Mouse (Mus musculus) liver (tissue): ENCODE results near the gene Pdzd2.
A peak's percentile ranks its signal among the peaks of the same experiment; 100 is the strongest.

Experiments
- DNase-seq: peaks from one replicate; pipeline ENCODE4 v3.0.0-alpha.2; 2020; ENCODE audit warnings: mixed read lengths

The Pdzd2 gene

DNA sequence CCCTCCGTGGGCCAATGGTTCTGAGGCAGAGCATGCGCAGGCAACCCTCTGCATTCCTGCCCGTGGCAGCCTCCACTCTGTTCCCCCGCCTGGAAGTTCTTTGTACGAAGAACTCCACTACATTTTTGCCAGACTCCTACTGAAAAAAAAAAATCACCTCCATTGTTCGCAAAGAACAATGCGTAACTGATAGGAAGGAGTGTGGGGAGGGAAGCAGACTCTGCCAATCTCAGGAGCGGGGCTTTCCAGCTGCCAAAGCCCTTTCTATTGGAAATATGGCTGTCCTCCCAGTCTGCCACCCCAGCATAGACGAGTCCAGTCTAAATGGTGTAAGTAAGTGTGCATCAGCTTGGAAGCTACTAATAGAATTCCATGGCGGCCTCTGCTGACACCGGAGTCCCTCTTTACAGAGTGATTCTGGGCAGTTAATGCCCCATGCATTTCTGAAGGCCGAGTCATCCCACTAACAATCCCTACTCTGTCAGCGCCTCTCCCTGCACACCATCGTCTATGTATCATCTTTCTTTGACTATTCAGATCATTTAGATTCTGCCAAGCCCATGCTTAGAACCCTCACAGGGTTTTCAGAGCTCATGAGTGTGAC, 221.3 kb downstream of the Pdzd2 start:
- DNase-seq: no peak

DNA sequence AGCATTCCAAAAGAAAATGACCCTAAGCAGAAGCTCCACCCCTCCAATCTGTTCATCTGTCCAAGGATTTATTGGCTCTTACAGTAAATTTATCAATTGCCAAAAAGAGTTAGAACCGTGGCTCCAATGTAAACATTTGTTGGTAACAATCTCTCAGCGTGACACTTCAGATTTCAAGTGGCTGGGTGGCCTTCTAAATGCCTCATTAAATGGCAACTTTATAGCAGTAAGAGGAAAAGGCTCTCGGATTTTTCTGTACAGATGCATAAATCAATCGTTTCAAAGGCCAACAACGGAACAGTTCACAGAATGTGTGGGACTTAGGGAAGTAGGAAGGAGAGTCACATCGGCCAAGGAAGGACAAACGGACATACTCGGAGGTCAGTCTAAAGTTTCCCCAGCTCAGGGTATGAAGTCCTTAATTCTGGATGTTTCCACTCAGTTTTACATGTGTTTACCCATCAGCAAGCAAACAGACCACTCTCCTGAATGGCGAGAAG, 222.4 kb downstream of the Pdzd2 start:
- DNase-seq: no peak

DNA sequence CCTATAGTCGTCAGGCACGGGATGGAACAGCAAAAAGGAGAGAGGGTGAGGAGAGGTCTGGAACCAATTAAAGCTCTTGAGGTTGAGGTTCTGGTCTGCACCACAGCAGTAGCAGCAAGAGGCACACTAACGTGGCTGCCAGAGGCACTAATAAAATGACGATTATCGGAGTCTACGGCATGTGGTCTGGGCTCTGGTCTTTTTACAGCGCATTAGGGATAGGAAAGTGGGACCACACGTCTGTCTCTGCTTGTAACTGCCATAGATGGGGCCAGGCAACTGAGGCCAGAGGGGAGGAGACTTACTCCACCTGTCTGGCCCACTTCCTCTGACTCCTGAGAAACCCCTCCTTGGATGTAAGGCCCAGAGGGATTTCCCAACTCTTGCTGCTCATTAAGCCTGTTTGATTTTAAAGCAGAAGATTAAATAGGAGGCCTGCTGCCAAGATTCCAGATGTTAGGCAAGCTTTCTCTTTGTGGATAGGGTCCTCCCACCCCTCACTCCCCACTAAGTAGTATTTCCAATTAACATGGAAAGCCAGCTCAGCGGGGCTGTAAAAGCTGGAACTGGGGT, 224.4 kb downstream of the Pdzd2 start:
- no peak for DNase-seq

DNA sequence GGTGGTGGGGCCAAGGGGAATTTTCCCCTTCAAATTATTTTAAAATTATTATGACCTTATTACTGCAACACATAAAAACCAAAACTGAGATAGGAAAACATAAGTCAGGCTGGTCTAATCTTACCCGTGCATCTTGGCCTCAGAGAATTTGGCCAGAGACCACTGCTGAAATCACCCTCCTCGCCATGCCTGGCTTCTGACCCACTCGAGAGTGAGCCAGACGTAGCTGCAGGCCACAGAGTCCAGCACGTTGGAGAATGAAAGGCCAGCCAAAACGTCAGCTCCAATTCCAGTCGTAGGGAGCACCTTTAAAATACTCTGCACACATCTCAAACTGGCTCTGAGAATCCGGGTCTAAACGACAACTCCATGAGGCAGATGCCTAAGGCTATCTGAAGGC, 226.2 kb downstream of the Pdzd2 start:
- DNase-seq: no peak

DNA sequence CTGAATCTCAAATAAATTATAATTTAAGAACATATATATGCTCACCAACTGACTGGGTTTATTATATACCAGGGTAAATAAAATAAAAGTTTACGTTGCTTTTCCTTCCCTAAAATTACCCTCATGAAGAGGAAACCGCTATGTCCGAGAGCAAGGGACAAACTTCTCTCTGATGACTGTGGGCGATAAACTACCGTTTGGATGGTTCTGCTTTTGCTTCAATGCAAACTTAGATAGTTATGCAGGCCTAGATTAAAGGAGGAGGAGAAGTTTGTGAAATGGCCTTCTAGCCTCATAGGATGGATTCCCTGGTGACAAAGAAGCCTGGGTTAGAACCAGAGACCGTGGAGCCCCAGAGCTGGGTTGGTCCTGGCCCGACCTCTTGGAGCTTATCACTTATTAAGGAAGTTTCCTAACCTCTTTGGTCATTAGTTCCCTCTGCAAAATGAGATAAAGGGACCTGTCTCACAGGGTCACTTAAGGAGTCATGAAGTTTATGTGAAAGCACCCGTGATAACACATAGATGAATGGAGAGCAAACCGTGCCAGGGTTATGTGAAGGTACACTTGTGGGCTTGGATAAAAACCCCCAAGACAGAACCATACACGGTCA, 230.9 kb downstream of the Pdzd2 start:
- no peak for DNase-seq

DNA sequence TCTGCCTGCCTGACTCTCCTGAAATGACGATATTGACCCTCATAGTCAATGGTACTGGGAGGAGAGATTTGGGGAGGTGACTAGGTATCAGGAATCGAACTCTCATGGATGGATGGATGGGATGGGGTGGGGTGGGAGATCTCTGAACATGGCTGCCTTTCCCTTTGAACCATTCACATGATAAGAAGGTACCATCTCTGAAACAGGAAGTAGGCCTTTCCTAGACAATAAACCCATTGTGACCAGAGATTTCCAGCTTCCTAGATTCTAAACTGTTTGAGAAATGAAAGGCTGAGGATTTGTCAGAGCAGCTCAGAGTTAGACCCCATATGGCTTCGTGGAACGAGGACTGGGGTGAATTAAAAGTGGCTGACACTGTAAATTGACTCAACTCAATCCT, 232.2 kb downstream of the Pdzd2 start:
- DNase-seq: no peak

DNA sequence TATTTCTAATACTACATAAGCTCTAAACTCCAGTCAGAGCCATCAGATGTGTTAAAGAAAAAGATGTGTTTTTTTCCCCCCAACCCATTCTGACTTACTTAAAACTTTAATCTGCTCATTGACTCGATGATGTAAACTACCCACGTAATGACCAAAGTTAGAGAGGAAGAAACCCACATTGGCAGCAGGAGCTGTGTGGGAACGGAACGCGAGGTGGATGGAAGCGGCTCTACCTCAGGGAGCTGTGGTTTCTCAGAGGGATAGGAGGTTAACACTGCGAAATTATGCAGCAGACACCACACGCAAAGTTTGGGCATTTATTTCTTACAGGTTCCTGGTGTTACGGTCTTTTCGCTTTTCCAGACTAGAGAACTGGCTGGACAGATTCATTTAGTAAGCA, 233.2 kb downstream of the Pdzd2 start:
- no peak for DNase-seq

DNA sequence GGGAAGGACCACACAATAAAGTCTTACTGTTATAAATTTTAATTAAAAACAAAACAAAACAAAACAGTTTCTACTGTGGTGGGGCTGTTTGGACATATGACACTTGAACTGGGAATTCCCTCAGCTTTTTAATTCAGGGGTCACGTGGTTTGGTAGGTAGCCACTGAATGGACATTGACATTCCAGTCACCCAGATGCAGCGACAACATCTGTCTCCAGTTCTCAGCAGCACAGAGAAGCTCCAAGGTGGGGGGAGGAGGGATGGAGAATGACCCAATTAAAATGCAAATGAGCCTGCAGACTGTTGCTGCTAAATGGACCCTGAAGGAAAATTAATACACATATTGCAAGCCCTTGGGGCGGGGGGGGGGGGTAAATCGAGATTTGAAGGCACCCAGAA, 233.6 kb downstream of the Pdzd2 start:
- no peak for DNase-seq

DNA sequence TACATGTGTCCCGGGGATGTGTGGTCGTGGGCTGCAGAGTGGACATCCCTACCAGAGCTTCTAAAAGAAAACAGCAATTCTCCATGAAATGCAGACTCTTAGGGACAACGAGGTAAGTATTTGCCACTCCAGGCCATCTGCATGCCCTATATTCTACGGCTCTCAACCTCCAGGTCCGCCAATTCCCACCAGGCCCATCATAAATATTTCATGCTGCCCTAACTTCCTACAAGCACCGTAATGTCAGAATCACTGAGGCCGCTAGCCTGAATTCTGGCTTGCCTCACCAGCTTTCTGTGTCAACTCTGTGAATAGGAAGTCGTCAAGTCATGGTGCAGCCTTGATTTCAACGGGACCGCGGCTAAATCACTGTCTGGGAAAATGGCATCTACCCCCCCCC, 234.2 kb downstream of the Pdzd2 start:
- no peak for DNase-seq

DNA sequence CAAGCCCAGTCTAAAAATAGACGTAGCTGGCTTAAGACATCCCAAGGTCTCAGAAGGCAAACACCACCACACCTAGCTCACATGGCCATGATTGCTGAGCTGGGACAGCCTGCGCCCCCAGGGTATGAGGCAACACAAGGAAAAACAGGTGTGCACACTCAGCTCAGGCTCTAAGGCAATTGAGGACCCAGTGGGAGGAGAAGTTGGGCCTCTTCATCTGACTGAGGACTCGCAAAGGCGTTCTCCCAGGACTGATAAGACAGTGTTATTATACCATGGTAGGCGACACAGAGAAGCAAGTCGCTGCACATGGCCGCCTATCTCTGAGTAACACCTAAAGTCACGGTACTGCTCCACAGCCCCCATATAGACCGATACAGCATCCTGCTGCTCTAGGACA, 235.8 kb downstream of the Pdzd2 start:
- DNase-seq: no peak

DNA sequence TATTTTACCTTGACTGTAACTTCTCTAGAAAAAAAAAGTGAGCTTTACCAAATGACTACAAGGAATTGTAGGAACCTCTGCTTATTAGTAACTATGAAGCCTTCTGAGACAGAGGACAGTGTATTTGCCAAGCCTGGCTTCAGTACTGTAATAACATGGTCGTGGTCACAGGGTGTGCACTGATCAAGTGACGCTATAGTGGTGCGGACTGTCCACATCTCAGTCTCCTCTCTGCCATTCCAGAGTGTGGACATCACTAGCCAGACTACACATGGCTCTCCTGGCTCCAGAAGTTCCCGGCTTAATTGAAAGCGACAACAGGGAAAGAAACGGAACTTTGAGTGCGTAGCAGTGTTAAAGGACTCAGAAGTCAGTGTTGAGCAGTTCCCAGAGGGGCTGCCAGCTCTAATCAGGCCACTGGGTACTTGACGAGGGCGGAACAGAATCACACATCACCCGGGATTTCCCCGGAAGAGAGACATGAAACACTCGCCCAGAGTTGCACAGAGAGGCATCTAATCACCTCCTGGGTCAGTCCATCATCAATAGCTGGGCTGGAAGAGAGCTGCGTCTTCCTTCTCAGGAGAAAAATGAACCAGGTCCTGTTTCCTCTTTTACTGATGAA, 237.7 kb downstream of the Pdzd2 start:
- no peak for DNase-seq

DNA sequence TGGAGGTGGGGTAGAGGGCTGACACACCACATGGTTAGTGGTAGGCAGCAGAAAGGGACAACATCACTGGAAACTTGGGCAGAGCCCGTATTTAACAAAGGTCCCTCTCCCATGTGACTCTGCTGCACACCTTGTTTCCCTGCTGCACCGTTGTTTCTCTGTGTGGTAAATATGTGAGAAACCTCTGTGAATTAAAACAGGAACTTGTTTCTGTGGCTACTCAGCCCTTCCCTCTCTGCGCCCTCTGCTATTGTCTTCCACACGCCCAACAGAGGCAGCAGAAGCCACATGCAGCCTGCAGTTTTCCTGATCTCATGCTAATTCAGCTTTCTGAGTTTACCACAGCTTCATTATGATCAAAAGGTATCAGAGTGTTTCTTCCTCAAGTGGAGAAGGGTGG, 239.1 kb downstream of the Pdzd2 start:
- no peak for DNase-seq

DNA sequence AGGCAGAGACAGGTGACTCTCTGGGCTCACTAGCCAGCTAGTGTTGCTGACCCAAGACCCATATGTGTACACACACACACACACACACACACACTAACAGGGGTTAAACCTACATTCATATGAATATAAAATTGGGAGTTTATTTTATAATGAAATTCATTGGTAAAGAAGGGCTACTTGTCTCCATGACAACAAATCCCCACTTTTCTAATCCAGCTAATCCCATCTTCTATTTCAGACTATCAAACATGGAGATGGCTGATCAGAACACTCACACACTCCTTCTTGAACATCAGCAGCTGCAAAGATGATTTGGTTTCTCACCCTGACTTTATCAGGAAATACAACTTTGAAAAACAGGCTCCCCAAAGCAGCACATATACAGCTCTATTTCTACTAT, 245.6 kb downstream of the Pdzd2 start:
- no peak for DNase-seq

DNA sequence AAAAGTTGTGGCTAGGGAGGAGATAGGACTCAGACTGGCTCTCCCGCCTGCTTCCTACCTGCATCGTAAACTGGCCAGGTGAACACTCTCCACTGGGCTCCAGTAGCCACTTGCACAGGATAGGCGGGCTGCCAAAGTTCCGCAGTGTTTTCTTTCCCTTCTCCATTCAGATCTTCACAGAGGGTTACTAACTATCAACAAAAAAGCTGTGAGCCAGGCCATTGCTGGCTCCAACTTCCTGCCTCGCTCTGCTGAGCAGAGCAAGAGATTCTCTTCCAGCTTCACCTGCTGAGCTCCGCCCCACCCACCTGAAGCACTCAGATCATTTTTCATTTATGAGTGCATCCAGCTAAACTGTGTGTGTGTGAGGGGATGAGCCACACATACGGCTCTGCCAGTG, 246.5 kb downstream of the Pdzd2 start:
- no peak for DNase-seq

DNA sequence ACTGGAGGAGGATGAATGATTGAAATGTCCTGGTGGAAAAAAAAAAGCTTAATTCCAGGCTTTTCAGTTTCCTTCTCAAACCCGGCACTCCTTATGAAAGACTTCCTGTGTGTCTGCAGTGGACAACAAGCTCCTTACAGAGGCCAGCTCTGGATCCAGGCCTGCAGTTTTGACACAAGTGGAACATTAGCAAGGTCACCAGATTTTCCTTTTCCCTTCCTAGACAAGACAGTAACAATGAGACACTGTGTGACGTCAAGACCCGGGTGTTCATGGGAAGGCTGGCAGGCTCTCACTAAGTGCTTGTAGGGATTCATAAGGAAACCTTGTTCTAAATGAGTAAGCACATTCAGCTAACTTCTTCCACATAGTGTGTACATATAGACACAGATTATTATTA, 248.8 kb downstream of the Pdzd2 start:
- no peak for DNase-seq

DNA sequence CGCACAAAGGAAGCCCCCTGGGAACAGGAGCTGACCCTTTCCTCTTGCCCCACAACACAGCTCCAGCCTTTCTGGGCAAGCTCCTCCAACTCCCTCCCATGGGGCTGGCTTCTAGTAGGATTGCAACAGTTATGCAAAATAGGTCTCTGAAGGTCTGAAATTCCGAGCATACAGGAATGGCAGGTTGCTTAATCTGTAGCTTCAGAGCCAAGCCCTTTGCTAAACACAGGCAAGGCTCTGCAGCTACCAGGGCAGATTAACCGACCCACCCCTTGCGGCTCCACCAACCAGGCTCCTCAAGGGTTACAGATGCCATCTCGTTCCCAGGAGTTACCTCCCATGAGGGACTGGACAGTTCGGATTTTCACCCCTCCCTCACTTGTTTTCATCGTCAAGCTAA, 249.2 kb downstream of the Pdzd2 start:
- DNase-seq: peak; percentile 11

DNA sequence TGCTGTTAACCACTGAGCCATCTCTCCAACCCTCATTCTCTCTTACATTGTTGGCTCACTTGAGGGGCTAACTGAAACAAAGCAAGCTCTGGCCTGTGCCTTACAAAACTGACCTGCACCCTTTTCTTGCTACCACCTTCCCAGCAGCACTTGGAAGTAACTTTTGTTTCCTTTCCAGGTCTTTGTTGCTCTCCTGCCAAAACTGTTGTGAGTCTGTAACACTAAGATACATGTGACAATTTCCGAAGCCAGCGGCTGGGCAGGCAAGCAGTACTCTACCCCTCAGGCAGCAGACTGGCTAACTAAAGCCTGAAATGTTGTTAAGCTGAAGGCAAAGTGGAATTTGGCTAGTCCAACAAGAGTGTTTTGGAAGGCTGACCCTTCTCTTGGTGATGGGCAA, 251.4 kb downstream of the Pdzd2 start:
- DNase-seq: no peak

DNA sequence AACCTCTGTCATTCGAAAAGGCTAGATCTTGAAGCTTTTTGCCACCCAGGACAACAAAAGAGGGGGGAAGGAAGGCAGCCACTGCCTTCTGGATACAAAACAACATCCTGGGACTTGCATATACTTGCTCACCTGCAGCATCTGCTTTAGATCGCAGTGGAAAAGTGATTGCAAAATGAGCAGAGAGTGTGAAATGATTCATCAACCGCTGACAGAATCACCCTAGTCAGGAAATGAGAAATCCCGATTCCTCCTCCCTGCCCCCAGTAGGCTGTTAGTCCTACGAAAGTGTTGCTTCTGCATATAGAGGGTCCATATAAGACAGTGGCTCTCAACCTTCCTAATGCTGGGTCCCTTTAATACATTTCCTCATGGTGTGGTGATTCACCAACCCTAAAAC, 258.5 kb downstream of the Pdzd2 start:
- DNase-seq: no peak

DNA sequence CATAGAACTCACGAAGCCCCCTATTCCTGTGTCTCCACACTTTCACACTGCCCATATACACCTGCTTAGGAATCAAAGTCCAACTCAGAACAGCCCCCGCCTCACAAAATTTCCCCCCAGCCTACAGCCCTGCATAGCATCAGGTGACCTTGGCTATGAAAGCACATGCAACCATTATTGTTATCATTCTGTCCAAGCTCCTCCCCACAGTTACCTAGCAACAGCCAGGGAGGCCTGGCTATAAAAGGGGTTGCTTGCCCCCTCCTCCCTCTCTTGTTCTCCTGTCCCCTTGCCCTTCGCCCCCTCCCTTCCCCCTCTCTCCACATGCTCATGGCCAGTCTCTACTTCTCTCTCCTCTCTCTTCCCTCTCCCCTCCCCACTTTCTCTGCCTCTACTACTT, 259.4 kb downstream of the Pdzd2 start:
- no peak for DNase-seq

DNA sequence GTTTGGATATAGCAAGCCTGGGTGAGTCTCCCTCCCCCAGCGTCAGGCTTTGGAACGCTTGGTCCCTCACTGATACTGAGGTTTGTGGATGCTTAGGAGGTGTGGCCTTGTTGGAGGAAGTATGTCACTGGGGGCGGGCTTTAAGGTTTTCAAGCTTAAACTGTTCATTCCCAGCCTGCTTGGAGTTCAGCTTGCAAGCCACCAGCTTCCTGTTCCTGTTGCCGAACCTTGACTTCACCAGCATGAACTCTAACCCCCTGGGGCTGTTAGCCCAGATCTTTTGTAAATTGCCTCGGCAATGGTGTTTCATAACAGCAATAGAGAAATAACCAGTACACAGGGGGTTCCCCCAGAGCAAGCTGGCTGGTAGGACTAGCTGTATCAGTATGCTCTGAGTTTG, 260.4 kb downstream of the Pdzd2 start:
- peak; percentile 14 for DNase-seq

DNA sequence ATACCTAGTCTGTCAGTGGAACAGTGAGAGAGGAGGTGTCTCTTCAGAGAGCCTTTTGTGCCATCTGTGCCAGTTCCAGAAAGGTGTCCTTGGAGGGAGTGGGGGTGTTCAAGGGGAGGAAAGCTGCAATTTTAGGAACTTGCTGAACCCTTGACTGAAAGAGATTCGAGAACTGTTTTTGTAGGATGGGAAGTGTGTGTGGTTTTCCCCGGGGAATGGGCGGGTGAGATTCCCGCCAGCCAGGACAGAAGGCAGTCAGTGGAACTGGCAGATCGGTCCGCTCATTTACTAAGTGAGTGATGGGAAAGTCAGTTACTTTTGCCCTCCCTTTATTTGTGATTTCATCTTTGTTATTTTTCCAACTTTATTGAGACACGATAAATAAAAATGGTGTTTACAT, 266.1 kb downstream of the Pdzd2 start:
- no peak for DNase-seq

DNA sequence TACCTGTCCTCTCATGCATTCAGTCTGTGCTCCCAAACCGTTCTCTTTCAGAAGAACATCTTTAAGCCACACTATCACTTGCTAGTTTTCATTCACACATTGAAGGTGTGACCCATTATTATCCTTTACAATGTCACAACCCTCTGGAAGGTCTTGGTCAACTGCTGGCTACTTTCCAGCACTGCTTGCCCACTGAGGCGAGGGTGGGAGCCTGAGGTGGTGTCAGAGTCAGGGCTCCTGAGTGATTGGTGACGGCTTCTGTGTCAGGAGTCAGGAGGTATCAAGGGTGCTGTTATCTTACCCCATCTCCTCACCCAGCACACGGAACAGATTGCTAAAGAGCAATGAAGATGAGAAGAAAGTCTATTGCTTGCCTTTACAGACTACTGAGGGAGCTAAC, 267.1 kb downstream of the Pdzd2 start:
- DNase-seq: no peak

DNA sequence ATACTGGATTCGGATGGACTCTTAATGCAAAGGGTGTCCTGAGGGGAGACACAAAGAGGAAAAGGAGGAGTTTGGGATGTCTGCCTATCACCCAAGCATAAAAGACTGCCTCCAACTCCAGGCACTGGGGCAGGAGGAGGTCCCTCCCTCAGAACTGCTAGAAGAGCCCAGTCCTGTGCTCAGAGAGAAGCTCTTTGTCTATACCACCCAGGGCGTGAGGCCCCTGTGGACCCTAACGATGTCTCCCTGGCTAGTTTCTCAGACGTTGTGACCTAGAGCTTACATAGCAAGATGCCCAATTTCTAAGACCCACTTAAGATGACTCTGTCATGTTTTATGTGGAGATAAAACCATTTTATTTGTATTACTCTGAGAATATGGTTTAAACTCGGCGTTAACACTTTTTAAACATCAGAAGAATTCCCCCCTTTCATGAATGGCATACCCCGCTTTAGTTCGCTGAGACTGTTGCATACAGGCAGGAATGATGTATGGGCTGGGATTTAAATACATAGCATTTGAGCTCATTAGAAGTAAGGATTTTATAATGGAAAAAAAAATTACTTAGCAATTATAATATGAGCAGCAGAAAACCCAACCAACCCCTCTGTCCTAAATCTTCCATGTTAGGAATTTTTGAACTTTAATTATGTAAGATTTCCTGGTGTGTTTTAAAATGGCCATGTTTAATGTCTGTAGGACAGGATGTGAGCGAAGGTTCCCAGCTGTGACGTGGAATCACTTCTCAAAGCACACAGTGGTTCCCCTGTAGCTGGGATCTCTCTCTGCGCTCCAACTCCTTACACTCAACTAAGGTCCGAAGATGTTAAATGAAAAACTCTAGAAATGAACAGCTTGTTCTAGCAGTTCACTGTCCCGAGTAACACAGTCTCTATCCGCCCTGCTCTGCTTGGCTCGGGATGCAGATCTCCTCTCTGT, 268.6 kb downstream of the Pdzd2 start:
- DNase-seq: no peak
